Mouse (Mus musculus): ENCODE measurements at regions not wholly inside any gene's neighbourhood (a gene's known extent, or its start where the extent isn't known, plus 50 kb on each side); places are given as distances from the start of the nearest gene placed in this dataset.
A peak's percentile ranks its signal among the peaks of the same experiment; 100 is the strongest.

GRCm38 (mm10) chr3:115655020-115655419 lies 59.9 kb downstream of the S1pr1 start:
- ATAC-seq (replicated peaks in 1 of 2; ENCODE audit: insufficient read depth in 1 of 2, low FRiP score in 2 of 2, low TSS enrichment in 1 of 2, low read depth in 1 of 2, poor library complexity in 2 of 2, severe bottlenecking in 2 of 2), result no peak

- ATAC-seq (replicated peaks in 1 of 2; ENCODE audit: insufficient read depth in 1 of 2, low FRiP score in 2 of 2, low TSS enrichment in 1 of 2, low read depth in 1 of 2, poor library complexity in 2 of 2, severe bottlenecking in 2 of 2), result no peak
Measured at GRCm38 (mm10) chr3:115652236-115652635, 62.6 kb downstream of the S1pr1 start.

GRCm38 (mm10) chr3:115649338-115650117 lies 65.3 kb downstream of the S1pr1 start:
- no peak for ATAC-seq (replicated peaks in 1 of 2; ENCODE audit: insufficient read depth in 1 of 2, low FRiP score in 2 of 2, low TSS enrichment in 1 of 2, low read depth in 1 of 2, poor library complexity in 2 of 2, severe bottlenecking in 2 of 2)

GRCm38 (mm10) chr3:115646993-115647392 lies 67.9 kb downstream of the S1pr1 start:
- ATAC-seq (replicated peaks in 1 of 2; ENCODE audit: insufficient read depth in 1 of 2, low FRiP score in 2 of 2, low TSS enrichment in 1 of 2, low read depth in 1 of 2, poor library complexity in 2 of 2, severe bottlenecking in 2 of 2), result no peak

GRCm38 (mm10) chr3:115644307-115644706 lies 70.6 kb downstream of the S1pr1 start:
- ATAC-seq (replicated peaks in 1 of 2; ENCODE audit: insufficient read depth in 1 of 2, low FRiP score in 2 of 2, low TSS enrichment in 1 of 2, low read depth in 1 of 2, poor library complexity in 2 of 2, severe bottlenecking in 2 of 2), result peak; percentile 49 to 65

- peak; percentile 54 to 68 for ATAC-seq (replicated peaks in 1 of 2; ENCODE audit: insufficient read depth in 1 of 2, low FRiP score in 2 of 2, low TSS enrichment in 1 of 2, low read depth in 1 of 2, poor library complexity in 2 of 2, severe bottlenecking in 2 of 2)
Measured at GRCm38 (mm10) chr3:115642846-115643260, 72.0 kb downstream of the S1pr1 start.

- peak; percentile 38 to 48 for ATAC-seq (replicated peaks in 1 of 2; ENCODE audit: insufficient read depth in 1 of 2, low FRiP score in 2 of 2, low TSS enrichment in 1 of 2, low read depth in 1 of 2, poor library complexity in 2 of 2, severe bottlenecking in 2 of 2)
Measured at GRCm38 (mm10) chr3:115642001-115642845, 72.6 kb downstream of the S1pr1 start.

- ATAC-seq (replicated peaks in 1 of 2; ENCODE audit: insufficient read depth in 1 of 2, low FRiP score in 2 of 2, low TSS enrichment in 1 of 2, low read depth in 1 of 2, poor library complexity in 2 of 2, severe bottlenecking in 2 of 2), result peak; percentile 28 to 37
Measured at GRCm38 (mm10) chr3:115641411-115641810, 73.5 kb downstream of the S1pr1 start.

GRCm38 (mm10) chr3:115635487-115635886 lies 79.4 kb downstream of the S1pr1 start:
- ATAC-seq (replicated peaks in 1 of 2; ENCODE audit: insufficient read depth in 1 of 2, low FRiP score in 2 of 2, low TSS enrichment in 1 of 2, low read depth in 1 of 2, poor library complexity in 2 of 2, severe bottlenecking in 2 of 2), result no peak

- no peak for ATAC-seq (replicated peaks in 1 of 2; ENCODE audit: insufficient read depth in 1 of 2, low FRiP score in 2 of 2, low TSS enrichment in 1 of 2, low read depth in 1 of 2, poor library complexity in 2 of 2, severe bottlenecking in 2 of 2)
Measured at GRCm38 (mm10) chr3:115635081-115635480, 79.8 kb downstream of the S1pr1 start.

- no peak for ATAC-seq (replicated peaks in 1 of 2; ENCODE audit: insufficient read depth in 1 of 2, low FRiP score in 2 of 2, low TSS enrichment in 1 of 2, low read depth in 1 of 2, poor library complexity in 2 of 2, severe bottlenecking in 2 of 2)
Measured at GRCm38 (mm10) chr3:115632417-115632743, 82.5 kb downstream of the S1pr1 start.

- no peak for ATAC-seq (replicated peaks in 1 of 2; ENCODE audit: insufficient read depth in 1 of 2, low FRiP score in 2 of 2, low TSS enrichment in 1 of 2, low read depth in 1 of 2, poor library complexity in 2 of 2, severe bottlenecking in 2 of 2)
Measured at GRCm38 (mm10) chr3:115631573-115632416, 83.1 kb downstream of the S1pr1 start.

- no peak for ATAC-seq (replicated peaks in 1 of 2; ENCODE audit: insufficient read depth in 1 of 2, low FRiP score in 2 of 2, low TSS enrichment in 1 of 2, low read depth in 1 of 2, poor library complexity in 2 of 2, severe bottlenecking in 2 of 2)
Measured at GRCm38 (mm10) chr3:115622920-115623319, 92.0 kb downstream of the S1pr1 start.

- no peak for ATAC-seq (replicated peaks in 1 of 2; ENCODE audit: insufficient read depth in 1 of 2, low FRiP score in 2 of 2, low TSS enrichment in 1 of 2, low read depth in 1 of 2, poor library complexity in 2 of 2, severe bottlenecking in 2 of 2)
Measured at GRCm38 (mm10) chr3:115622300-115622699, 92.6 kb downstream of the S1pr1 start.

- ATAC-seq (replicated peaks in 1 of 2; ENCODE audit: insufficient read depth in 1 of 2, low FRiP score in 2 of 2, low TSS enrichment in 1 of 2, low read depth in 1 of 2, poor library complexity in 2 of 2, severe bottlenecking in 2 of 2), result no peak
Measured at GRCm38 (mm10) chr3:115619970-115620369, 94.9 kb downstream of the S1pr1 start.

- peak; percentile 65 to 84 for ATAC-seq (replicated peaks in 1 of 2; ENCODE audit: insufficient read depth in 1 of 2, low FRiP score in 2 of 2, low TSS enrichment in 1 of 2, low read depth in 1 of 2, poor library complexity in 2 of 2, severe bottlenecking in 2 of 2)
Measured at GRCm38 (mm10) chr3:115615994-115616598, 98.8 kb downstream of the S1pr1 start.

GRCm38 (mm10) chr3:115612859-115613258 lies 102.0 kb downstream of the S1pr1 start:
- ATAC-seq (replicated peaks in 1 of 2; ENCODE audit: insufficient read depth in 1 of 2, low FRiP score in 2 of 2, low TSS enrichment in 1 of 2, low read depth in 1 of 2, poor library complexity in 2 of 2, severe bottlenecking in 2 of 2), result no peak
